Mouse (Mus musculus) midbrain, postnatal 0 days (tissue): ENCODE results near the gene Vps8. TPM values are rescaled to one million over a fixed set of nuclear protein-coding genes. Genes with fewer than 3 reads are reported as not detected.

Experiments
- ATAC-seq: fragments of 200-750 bp; cut with Nextera tagmentation; 2 replicates; pipeline ENCODE4 v1.8.0; 2017; ENCODE audit warnings: moderate number of reproducible peaks, mild to moderate bottlenecking, moderate TSS enrichment, moderate library complexity; ENCODE audit not compliant: low FRiP score
- DNase-seq: peaks from one replicate; pipeline ENCODE4 v3.0.0-alpha.2; 2015; ENCODE audit warnings: low spot score
- H3K27ac ChIP-seq: fragments of 300-500 bp; sonication (generic); 2 replicates; pipeline ENCODE4 v1.5.1; 2014; ENCODE audit warnings: low read depth, mild to moderate bottlenecking, low read length, mixed read lengths
- H3K27me3 ChIP-seq: fragments of 300-500 bp; sonication (generic); 2 replicates; pipeline ENCODE4 v1.6.1; 2014; ENCODE audit warnings: low read length, control low read depth, mixed read lengths; ENCODE audit not compliant: insufficient read depth
- H3K36me3 ChIP-seq: fragments of 300-500 bp; sonication (generic); 2 replicates; pipeline ENCODE4 v1.6.1; 2014; ENCODE audit warnings: low read length, control low read depth, mixed read lengths; ENCODE audit not compliant: insufficient read depth
- H3K4me1 ChIP-seq: fragments of 300-500 bp; sonication (generic); 2 replicates; pipeline ENCODE4 v1.6.1; 2014; ENCODE audit warnings: mild to moderate bottlenecking, control low read depth, antibody characterized with exemption, low read length, mixed read lengths; ENCODE audit not compliant: insufficient read depth
- H3K4me2 ChIP-seq: fragments of 300-500 bp; sonication (generic); 2 replicates; pipeline ENCODE4 v1.6.1; 2014; ENCODE audit warnings: low read depth, mild to moderate bottlenecking, low read length, mixed read lengths; ENCODE audit not compliant: poor library complexity, severe bottlenecking
- H3K4me3 ChIP-seq: fragments of 300-500 bp; sonication (generic); 2 replicates; pipeline ENCODE4 v1.5.1; 2014; ENCODE audit warnings: low read depth, mild to moderate bottlenecking, low read length, moderate library complexity
- H3K9ac ChIP-seq: fragments of 300-500 bp; sonication (generic); replicated peaks from 2 replicates; pipeline ENCODE4 v1.6.1; 2014; ENCODE audit warnings: mild to moderate bottlenecking, low read length, moderate library complexity, mixed read lengths; ENCODE audit not compliant: poor library complexity, severe bottlenecking
- H3K9me3 ChIP-seq: fragments of 300-500 bp; sonication (generic); 2 replicates; pipeline ENCODE4 v1.6.1; 2016; ENCODE audit warnings: low read length, control low read depth
- CTCF ChIP-seq: IDR thresholded peaks from 2 replicates; pipeline ENCODE4 v1.5.1; 2016; ENCODE audit warnings: antibody characterized with exemption, mild to moderate bottlenecking
- WGBS: fragments of 180-500 bp; shearing (Covaris S2); extraction: QIAGEN DNeasy Blood & Tissue Kit; methylation state at CpG from one replicate; pipeline ENCODE4 v1.1.7; 2014; 5-methylcytosine and 5-hydroxymethylcytosine counted together
- polyA plus RNA-seq: library from polyadenylated mRNA; unstranded; fragments of >200 nt; fragmentation: Nextera tagmentation; extraction: Ambion mirVana; gene quantifications from 2 replicates; pipeline ENCODE4 v1.2.1, GENCODE M21; 2015
- total RNA-seq: library from RNA; depleted of rRNA; stranded (reverse); fragments of >200 nt; gene quantifications from 2 replicates; pipeline ENCODE4 v1.2.3, GENCODE M21; 2014

Vps8 gene
- total and polyA plus RNA-seq, 2 experiments from 2014 or later = 26.0 to 35.2 TPM

GRCm38 (mm10) chr16:21398345-21399051, 24.4 kb upstream of the Vps8 start:
- WGBS = 9% methylated on average over 8 of the region's 8 CpGs
- peak; percentile 58 for DNase-seq

GRCm38 (mm10) chr16:21399942-21400341, 23.0 kb upstream of the Vps8 start:
- ATAC-seq (no peak), DNase-seq (no peak)
- 85% methylated on average over 4 of the region's 4 CpGs for WGBS
- H3K9me3 ChIP-seq = no peaks in the 10 kb centered on the region
- no peak overlapping the region for H3K4me3 ChIP-seq
- no peak for TF ChIP-seq CTCF
- H3K9ac ChIP-seq = no peak overlapping the region
- no peak overlapping the region for H3K27ac ChIP-seq
- no peak overlapping the region for H3K4me2 ChIP-seq
- H3K4me1 ChIP-seq = peaks cover 19% of the 10 kb centered on the region
- no peaks in the 10 kb centered on the region for H3K27me3 ChIP-seq
- H3K36me3 ChIP-seq = no peaks in the 10 kb centered on the region

More at GRCm38 (mm10) chr16:21398345-21399051, 24.4 kb upstream of the Vps8 start:
- Histone ChIP-seq H3K4me1 (peaks cover 21% of the 10 kb centered on the region), H3K27ac (peak overlapping the region; percentile 72), H3K4me3 (no peak overlapping the region), H3K36me3 (no peaks in the 10 kb centered on the region), H3K4me2 (no peak overlapping the region), H3K9ac (0 out of 2 replicates have a peak overlapping the region, but pooled peaks have one; percentile 24), H3K9me3 (no peaks in the 10 kb centered on the region), H3K27me3 (no peaks in the 10 kb centered on the region)
- peak; percentile 41 for ATAC-seq
- no peak for TF ChIP-seq CTCF

- H3K4me3 ChIP-seq = no peak overlapping the region
- H3K4me2 ChIP-seq = no peak overlapping the region
- no peak for TF ChIP-seq CTCF
- no peak for ATAC-seq
- H3K27ac ChIP-seq = no peak overlapping the region
- H3K9ac ChIP-seq = no peak overlapping the region
- peaks cover 13% of the 10 kb centered on the region for H3K4me1 ChIP-seq
- no peaks in the 10 kb centered on the region for H3K9me3 ChIP-seq
- 78% methylated on average over 17 of the region's 17 CpGs for WGBS
- H3K36me3 ChIP-seq = no peaks in the 10 kb centered on the region
- H3K27me3 ChIP-seq = no peaks in the 10 kb centered on the region
- DNase-seq = no peak
Measured at GRCm38 (mm10) chr16:21402068-21402467, 20.9 kb upstream of the Vps8 start.

GRCm38 (mm10) chr16:21403402-21403801, 19.5 kb upstream of the Vps8 start:
- no peak for DNase-seq
- Histone ChIP-seq H3K4me1 (peaks cover 5% of the 10 kb centered on the region), H3K9me3 (no peaks in the 10 kb centered on the region), H3K4me2 (no peak overlapping the region), H3K27ac (no peak overlapping the region), H3K4me3 (no peak overlapping the region), H3K36me3 (no peaks in the 10 kb centered on the region), H3K27me3 (no peaks in the 10 kb centered on the region), H3K9ac (0 out of 2 replicates have a peak overlapping the region, but pooled peaks have one; percentile 13)
- WGBS = 75% methylated on average over 2 of the region's 2 CpGs
- no peak for TF ChIP-seq CTCF
- no peak for ATAC-seq

GRCm38 (mm10) chr16:21404631-21405030, 18.3 kb upstream of the Vps8 start:
- no peak for TF ChIP-seq CTCF
- ATAC-seq (no peak), DNase-seq (no peak)
- Histone ChIP-seq H3K9me3 (no peaks in the 10 kb centered on the region), H3K36me3 (no peaks in the 10 kb centered on the region), H3K4me2 (no peak overlapping the region), H3K4me1 (no peaks in the 10 kb centered on the region), H3K4me3 (no peak overlapping the region), H3K27ac (no peak overlapping the region), H3K27me3 (no peaks in the 10 kb centered on the region), H3K9ac (no peak overlapping the region)
- WGBS = 65% methylated on average over 5 of the region's 5 CpGs

- H3K4me1 ChIP-seq = no peaks in the 10 kb centered on the region
- no peak overlapping the region for H3K4me3 ChIP-seq
- no peaks in the 10 kb centered on the region for H3K9me3 ChIP-seq
- no peaks in the 10 kb centered on the region for H3K36me3 ChIP-seq
- no peak for TF ChIP-seq CTCF
- WGBS = 63% methylated on average over 5 of the region's 6 CpGs
- ATAC-seq (no peak), DNase-seq (no peak)
- H3K4me2 ChIP-seq = no peak overlapping the region
- H3K9ac ChIP-seq = no peak overlapping the region
- no peaks in the 10 kb centered on the region for H3K27me3 ChIP-seq
- no peak overlapping the region for H3K27ac ChIP-seq
Measured at GRCm38 (mm10) chr16:21405224-21405969, 17.5 kb upstream of the Vps8 start.
